Mouse (Mus musculus): ENCODE results near the gene Gm28044.
A peak's percentile ranks its signal among the peaks of the same experiment; 100 is the strongest.
"Not testable (repeated sequence)": the region's sequence is repeated elsewhere in the genome, so short reads cannot be mapped to it uniquely, and the experiment has no call there.

Gm28044 gene

DNA sequence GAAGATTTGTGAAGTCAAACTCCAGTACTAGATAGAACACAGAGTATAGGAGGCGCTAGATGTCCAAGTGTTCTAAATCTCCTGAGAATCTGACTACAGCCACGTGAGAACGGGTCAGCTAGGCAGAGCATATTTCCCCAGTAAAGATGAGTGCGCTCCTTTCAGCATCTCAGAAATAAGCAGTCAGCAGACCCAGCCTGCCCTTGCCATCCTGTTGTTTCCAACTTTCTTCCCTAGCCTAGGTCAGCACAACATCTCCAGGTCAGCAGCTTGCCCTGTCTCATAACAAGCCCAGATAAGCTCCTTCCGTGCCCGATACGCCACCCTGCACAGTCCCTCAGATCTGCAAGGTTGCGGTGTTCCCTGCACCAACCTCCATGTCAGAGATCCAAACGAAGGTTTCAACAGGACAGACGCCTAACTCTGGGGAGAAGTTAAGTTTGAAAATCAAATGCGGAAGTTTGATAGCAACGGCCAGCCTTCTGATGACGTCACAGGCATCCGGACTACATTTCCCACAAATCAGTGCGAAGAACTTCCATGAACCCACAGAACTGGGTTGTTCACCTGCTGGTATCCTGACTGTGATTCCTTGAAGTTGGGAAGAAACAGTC lies at the start of gene Gm28044, which contains the start of gene Zfp953:
TSS of gene Gm28044 (minus strand) at position 406 of the 614 bp plus-strand sequence.
TSS of gene Zfp953 (minus strand) at position 475 of the 614 bp plus-strand sequence.
- DNase-seq (ENCODE audit: low spot score) = peak; percentile 95

DNA sequence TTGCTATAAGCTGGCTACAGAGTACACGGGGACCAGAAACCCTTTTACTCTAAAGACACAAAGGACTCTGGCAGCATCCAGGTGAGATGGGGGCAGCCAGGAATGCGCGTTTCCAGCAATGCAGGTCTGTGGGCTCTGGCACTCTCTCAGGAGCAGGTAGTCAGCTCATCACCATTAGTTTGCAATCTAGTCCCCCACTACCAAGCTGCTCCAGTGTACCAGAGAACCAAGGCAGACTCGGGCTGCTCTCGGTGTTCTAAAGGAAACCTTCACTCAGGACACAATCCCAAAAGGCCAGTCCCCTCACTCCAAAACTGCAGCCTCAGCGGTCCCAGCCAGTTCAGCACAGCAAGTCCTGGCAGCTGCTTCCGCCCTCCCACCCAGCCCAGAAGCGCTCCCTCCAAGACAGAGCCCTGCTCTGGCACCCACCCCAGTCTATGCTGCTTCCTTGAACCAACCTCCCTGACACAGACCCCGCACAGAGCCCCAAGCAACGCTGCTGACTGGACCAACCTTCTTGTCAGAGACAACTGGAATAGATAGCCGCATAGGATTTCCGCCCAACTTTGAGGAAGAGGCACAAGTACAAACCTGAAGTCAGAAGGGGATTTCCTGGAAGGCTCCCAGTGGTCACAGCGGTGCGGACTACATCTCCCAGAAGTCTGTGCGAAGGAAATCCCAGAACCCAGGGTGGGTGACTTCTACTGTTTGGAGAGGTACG lies 39.0 kb upstream of the Gm28044 start, which contains the start of gene Zfp429:
TSS of gene Zfp429 (minus strand) at position 637 of the 721 bp plus-strand sequence.
- peak; percentile 82 for DNase-seq (ENCODE audit: low spot score)

GRCm38 (mm10) chr13:67376255-67376654 lies 15.9 kb upstream of the Gm28044 start:
- DNase-seq (ENCODE audit: low spot score) = not testable (repeated sequence)

GRCm38 (mm10) chr13:67375050-67375911 lies 14.9 kb upstream of the Gm28044 start, which contains the start of the genes Gm28041 and Zfp456:
Gene Gm28041 (minus strand): TSS chr13:67375733.
Gene Zfp456 (minus strand): TSS chr13:67375810.
- peak; percentile 78 for DNase-seq (ENCODE audit: low spot score)

- DNase-seq (ENCODE audit: low spot score) = no peak
Measured at GRCm38 (mm10) chr13:67351854-67352253, 8.5 kb downstream of the Gm28044 start.

- DNase-seq (ENCODE audit: low spot score) = no peak
Measured at GRCm38 (mm10) chr13:67343422-67343821, 16.9 kb downstream of the Gm28044 start.

- DNase-seq (ENCODE audit: low spot score) = peak; percentile 4
Measured at GRCm38 (mm10) chr13:67332877-67333276, 27.5 kb downstream of the Gm28044 start.

DNA sequence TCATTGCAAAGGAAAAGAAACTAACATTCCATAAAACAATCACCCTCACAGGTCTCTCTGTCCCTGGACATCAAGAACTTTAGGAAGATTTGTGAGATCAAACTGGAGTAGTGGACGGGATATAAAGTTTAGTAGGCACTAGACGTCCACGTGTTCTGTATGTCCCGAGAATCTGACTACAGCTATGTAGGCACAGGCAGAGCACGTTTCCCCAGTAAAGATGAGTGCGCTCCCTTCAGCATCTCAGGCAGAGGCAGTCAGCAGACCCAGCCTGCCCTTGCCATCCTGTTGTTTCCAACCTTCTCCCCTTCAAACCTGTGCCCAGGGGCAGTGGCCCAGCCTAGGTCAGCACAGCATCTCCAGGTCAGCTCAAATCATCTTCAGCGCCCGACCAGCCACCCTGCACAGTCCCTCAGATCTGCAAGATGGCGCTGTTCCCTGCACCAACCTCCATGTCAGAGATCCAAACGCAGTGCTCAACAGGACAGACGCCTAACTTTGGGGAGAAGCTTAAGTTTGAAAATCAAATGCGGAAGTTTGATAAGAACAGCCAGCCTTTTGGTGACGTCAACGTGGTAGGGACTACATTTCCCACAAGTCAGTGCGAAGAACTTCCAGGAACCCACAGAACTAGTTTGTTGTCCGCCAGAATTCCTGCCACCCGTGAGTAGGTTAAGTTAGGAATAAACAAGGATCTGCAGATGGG lies 28.2 kb downstream of the Gm28044 start, which contains the start of gene Zfp595:
TSS of gene Zfp595 (minus strand) at position 552 of the 706 bp plus-strand sequence.
- peak; percentile 92 for DNase-seq (ENCODE audit: low spot score)

- DNase-seq (ENCODE audit: low spot score) = peak; percentile 10
Measured at GRCm38 (mm10) chr13:67306718-67307117, 53.6 kb downstream of the Gm28044 start.

DNA sequence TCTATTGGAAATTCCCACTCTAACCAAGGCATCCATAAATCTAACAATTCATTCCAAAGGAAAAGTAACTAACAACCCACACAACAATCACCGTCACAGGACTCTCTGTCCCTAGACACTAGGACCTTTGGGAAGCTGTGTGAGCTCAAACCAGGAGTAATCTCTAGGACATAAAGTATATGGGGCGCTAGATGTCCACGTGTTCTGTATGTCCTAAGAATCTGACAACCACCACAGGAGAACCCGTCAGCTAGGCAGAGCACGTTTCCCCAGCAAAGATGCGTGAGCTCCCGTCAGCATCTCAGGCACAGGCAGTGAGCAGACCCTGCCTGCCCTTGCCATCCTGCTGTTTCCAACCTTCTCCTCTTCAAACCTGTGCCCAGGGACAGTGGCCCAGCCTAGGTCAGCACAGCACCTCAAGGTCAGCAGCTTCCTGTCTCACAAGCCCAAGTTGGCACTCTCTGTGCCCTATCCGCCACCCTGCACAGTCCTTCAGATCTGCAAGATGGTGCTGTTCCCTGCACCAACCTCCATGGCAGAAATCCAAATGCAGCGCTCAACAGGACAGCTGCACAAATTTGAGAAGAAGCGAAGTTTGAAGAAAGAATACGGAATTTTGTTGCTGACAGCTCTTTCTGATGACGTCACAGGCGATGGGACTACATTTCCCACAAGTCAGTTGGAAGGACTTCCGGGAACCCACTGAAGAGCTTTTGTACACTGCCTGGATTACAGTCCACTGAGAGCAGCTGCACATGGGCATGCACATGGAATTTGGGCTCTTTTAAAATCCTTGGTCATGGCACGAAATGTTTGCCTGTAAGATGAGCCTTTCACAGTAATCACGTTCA lies 54.3 kb downstream of the Gm28044 start, which contains the start of gene Zfp457:
TSS of gene Zfp457 (minus strand) at position 664 of the 851 bp plus-strand sequence.
- DNase-seq (ENCODE audit: low spot score) = peak; percentile 94

GRCm38 (mm10) chr13:67278314-67278713 lies 82.0 kb downstream of the Gm28044 start, which contains the start of gene Zfp458:
Gene Zfp458 (minus strand): TSS chr13:67278466.
- peak; percentile 31 for DNase-seq (ENCODE audit: low spot score)

GRCm38 (mm10) chr13:67269383-67270065 lies 90.8 kb downstream of the Gm28044 start:
- not testable (repeated sequence) for DNase-seq (ENCODE audit: low spot score)

DNA sequence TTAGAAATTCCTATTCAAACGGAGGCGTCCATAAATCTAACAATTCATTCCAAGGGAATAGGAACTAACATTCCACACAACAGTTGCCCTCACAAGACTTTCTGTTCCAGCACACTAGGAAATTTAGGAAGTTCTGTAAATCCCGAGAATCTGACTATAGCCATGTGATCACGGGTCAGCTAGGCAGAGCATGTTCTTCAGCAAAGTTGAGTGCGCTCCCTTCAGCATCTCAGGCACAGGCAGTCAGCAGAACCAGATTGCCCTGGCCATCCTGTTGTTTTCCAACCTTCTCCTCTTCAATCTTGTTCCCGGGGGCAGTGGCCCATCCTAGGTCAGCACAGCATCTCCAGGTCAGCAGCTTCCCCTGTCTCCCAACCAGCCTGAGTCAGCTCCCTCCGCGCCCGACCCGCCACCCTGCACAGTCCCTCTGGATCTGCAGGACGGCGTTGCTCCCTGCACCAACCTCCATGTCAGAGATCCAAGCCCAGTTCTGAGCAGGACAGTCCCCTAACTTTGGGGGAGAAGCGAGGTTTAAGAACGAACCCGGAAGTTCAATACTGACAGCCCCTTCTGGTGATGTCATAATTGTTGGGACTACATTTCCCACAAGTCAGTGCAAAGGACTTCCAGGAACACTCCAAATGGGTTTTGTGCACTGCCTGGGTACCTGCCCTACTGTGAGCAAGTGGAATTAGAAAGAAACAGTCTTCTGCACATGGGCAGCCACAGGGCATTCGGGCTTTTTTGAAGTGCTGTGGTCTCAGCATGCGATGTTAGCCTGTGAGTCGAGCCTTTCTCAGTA lies 91.6 kb downstream of the Gm28044 start:
- peak; percentile 85 for DNase-seq (ENCODE audit: low spot score)
